Mouse (Mus musculus) liver, adult 2 months (tissue): ENCODE results near the gene Abraxas1.

Source experiments
- CTCF ChIP-seq: fragments of 200-500 bp; IDR thresholded peaks from 2 replicates; pipeline ENCODE4 v1.5.1; 2011; ENCODE audit warnings: low read depth, low read length, control low read depth
- POLR2A ChIP-seq: fragments of 200-500 bp; IDR thresholded peaks from 2 replicates; pipeline ENCODE4 v1.6.1; 2011; ENCODE audit warnings: low read length, control low read depth; ENCODE audit not compliant: insufficient read depth; ENCODE audit errors: extremely low read depth

- TF ChIP-seq POLR2A: no peak
- TF ChIP-seq CTCF: no peak
These were observed 48.6 kb upstream of the Abraxas1 start for GRCm38 (mm10) chr5:100869197-100869895.
